Mouse (Mus musculus): ENCODE data around the gene Fscn3.

The Fscn3 gene

DNA sequence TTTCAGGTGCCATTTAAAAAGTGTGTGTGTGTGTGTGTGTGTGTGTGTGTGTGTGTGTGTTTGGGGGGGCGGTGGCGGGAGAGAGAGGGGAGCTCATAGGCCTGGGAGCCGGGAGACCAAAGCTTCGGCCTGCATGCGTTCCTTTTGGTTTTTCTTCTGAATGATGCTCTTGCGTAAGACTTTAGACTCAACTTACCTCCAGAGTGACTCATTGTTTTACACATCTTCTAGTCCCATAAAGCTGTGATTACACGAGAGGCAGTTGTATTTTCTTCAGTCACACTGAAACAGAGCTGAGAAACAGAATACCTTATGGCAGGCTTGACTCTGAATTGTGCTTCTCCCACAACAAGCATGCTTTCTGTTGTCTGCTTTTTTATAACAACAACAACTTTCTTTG lies 59.3 kb downstream of the Fscn3 start:
- no peak for DNase-seq (ENCODE audit: low read depth)
